Mouse (Mus musculus): ENCODE results near the gene Tbc1d2. TPM values are rescaled to one million over a fixed set of nuclear protein-coding genes. Genes with fewer than 3 reads are reported as not detected.

Gene Tbc1d2
- total RNA-seq (2014; rRNA removed): 0.85 and 1.9 TPM in 2 replicates
- polyA plus RNA-seq (2015; fragmentation: Nextera tagmentation; extraction: Ambion mirVana): 0.52 and 0.55 TPM in 2 replicates

GRCm38 (mm10) chr4:46650086-46650753 lies at the start of gene Tbc1d2:
Tbc1d2 (minus strand) TSS chr4:46650209.
- no peaks in the 10 kb centered on the region for H3K4me1 ChIP-seq (ENCODE audit: insufficient read depth, low read length)
- peak; percentile 91 for DNase-seq (ENCODE audit: low spot score)
- peak within 1 kb of the TSS; percentile 37 for H3K9ac ChIP-seq (replicated peaks; ENCODE audit: low read length, poor library complexity, severe bottlenecking)
- under 1% methylated on average over 68 of the region's 69 CpGs for WGBS
- peak within 1 kb of the TSS; percentile 62; the same call in 1 of the 2 replicates for H3K27ac ChIP-seq (ENCODE audit: low read depth, low read length)
- ATAC-seq (ENCODE audit: low FRiP score): peak; percentile 95
- peak within 1 kb of the TSS; percentile 95 for H3K4me2 ChIP-seq (ENCODE audit: low read depth, low read length, poor library complexity, severe bottlenecking)
- H3K9me3 ChIP-seq (ENCODE audit: low read length): no peaks in the 10 kb centered on the region
- peaks cover 40% of the 10 kb centered on the region; the same call in 1 of the 2 replicates for H3K27me3 ChIP-seq (ENCODE audit: insufficient read depth, low read length)
- TF ChIP-seq CTCF (IDR thresholded peaks at IDR 0.05): peak; percentile 50
- no peaks in the 10 kb centered on the region for H3K36me3 ChIP-seq (ENCODE audit: insufficient read depth, low read length)
- peak within 1 kb of the TSS; percentile 73 for H3K4me3 ChIP-seq (ENCODE audit: low read depth, low read length)

- 67% methylated on average over 6 of the region's 6 CpGs for WGBS
- TF ChIP-seq CTCF (IDR thresholded peaks at IDR 0.05): no peak
- H3K9ac ChIP-seq (replicated peaks; ENCODE audit: low read length, poor library complexity, severe bottlenecking): no peak overlapping the region
- ATAC-seq (ENCODE audit: low FRiP score): no peak
- no peaks in the 10 kb centered on the region for H3K27me3 ChIP-seq (ENCODE audit: insufficient read depth, low read length)
- no peak overlapping the region for H3K27ac ChIP-seq (ENCODE audit: low read depth, low read length)
- DNase-seq (ENCODE audit: low spot score): no peak
- no peaks in the 10 kb centered on the region for H3K9me3 ChIP-seq (ENCODE audit: low read length)
- H3K4me1 ChIP-seq (ENCODE audit: insufficient read depth, low read length): no peaks in the 10 kb centered on the region
- H3K4me2 ChIP-seq (ENCODE audit: low read depth, low read length, poor library complexity, severe bottlenecking): no peak overlapping the region
- peaks cover 5% of the 10 kb centered on the region; the same call in 1 of the 2 replicates for H3K36me3 ChIP-seq (ENCODE audit: insufficient read depth, low read length)
- no peak overlapping the region for H3K4me3 ChIP-seq (ENCODE audit: low read depth, low read length)
These were observed 46.5 kb upstream of the Tbc1d2 start for GRCm38 (mm10) chr4:46696467-46696866.

DNA sequence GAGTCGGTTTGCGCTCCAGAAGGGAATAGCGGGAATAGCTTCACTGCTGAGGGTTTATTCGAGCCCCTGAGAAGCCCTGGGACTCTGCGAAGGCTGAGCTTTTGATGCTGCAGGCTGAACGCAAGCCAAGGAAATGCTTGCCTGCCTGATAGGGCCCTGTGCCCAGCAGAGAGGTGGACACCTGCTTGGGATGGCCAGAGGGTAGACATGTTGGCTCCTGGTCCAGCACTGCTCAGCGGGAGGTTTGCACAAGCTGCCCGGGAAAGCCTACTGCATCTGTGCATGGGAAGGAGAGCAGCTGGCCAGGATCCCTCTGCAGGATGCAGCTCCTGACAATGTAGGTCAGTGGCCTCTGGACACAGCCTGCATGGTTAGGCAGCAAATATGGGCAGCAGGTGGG lies 40.6 kb upstream of the Tbc1d2 start:
- Histone ChIP-seq H3K4me1 (ENCODE audit: insufficient read depth, low read length) (no peaks in the 10 kb centered on the region), H3K27me3 (ENCODE audit: insufficient read depth, low read length) (no peaks in the 10 kb centered on the region), H3K27ac (ENCODE audit: low read depth, low read length) (no peak overlapping the region), H3K9ac (replicated peaks; ENCODE audit: low read length, poor library complexity, severe bottlenecking) (no peak overlapping the region), H3K4me3 (ENCODE audit: low read depth, low read length) (no peak overlapping the region), H3K9me3 (ENCODE audit: low read length) (no peaks in the 10 kb centered on the region), H3K36me3 (ENCODE audit: insufficient read depth, low read length) (peaks cover under 1% of the 10 kb centered on the region; the same call in 1 of the 2 replicates), H3K4me2 (ENCODE audit: low read depth, low read length, poor library complexity, severe bottlenecking) (no peak overlapping the region)
- peak; percentile 42 for DNase-seq (ENCODE audit: low spot score)
- TF ChIP-seq CTCF (IDR thresholded peaks at IDR 0.05): no peak
- 70% methylated on average over 8 of the region's 8 CpGs for WGBS
- ATAC-seq (ENCODE audit: low FRiP score): no peak

- no peak for ATAC-seq (ENCODE audit: low FRiP score)
- Histone ChIP-seq H3K4me1 (ENCODE audit: insufficient read depth, low read length) (no peaks in the 10 kb centered on the region), H3K4me2 (ENCODE audit: low read depth, low read length, poor library complexity, severe bottlenecking) (no peak overlapping the region), H3K36me3 (ENCODE audit: insufficient read depth, low read length) (no peaks in the 10 kb centered on the region), H3K27ac (ENCODE audit: low read depth, low read length) (no peak overlapping the region), H3K9ac (replicated peaks; ENCODE audit: low read length, poor library complexity, severe bottlenecking) (no peak overlapping the region), H3K27me3 (ENCODE audit: insufficient read depth, low read length) (no peaks in the 10 kb centered on the region), H3K4me3 (ENCODE audit: low read depth, low read length) (no peak overlapping the region), H3K9me3 (ENCODE audit: low read length) (no peaks in the 10 kb centered on the region)
- no peak for TF ChIP-seq CTCF (IDR thresholded peaks at IDR 0.05)
- no peak for DNase-seq (ENCODE audit: low spot score)
- 71% methylated on average over 8 of the region's 8 CpGs for WGBS
These were observed 40.0 kb upstream of the Tbc1d2 start for GRCm38 (mm10) chr4:46690023-46690420.

DNA sequence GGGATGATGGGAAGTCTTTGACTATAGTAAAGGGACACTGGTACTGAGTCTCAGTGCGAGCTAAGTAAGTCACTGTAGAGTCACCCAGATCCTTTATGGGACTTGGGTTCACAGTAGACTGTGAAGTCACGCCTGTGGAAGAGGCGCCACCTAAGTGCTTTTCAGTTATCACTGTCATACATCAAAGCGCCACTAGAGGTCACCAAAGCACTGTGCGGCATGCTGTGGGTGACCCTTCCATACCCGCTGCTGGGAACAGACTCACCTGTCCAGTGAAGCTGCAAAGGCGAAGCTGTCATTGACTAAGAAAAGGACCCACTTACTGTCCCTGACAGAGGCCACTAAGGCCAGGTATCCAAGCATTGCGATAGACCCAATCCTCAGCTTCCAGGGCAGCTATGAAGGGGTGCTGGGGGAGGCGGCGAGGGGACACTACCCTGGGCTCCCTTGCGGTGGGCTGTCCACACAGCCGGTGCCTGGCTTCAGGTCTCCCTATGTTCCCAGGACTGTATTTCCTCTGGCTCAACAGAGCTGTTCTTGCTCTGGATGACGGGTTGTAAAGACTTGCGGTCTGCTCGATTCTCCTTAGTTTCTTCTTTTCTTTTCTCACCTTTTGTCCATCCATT lies 39.5 kb upstream of the Tbc1d2 start:
- Histone ChIP-seq H3K9me3 (ENCODE audit: low read length) (no peaks in the 10 kb centered on the region), H3K27me3 (ENCODE audit: insufficient read depth, low read length) (no peaks in the 10 kb centered on the region), H3K4me1 (ENCODE audit: insufficient read depth, low read length) (no peaks in the 10 kb centered on the region), H3K4me3 (ENCODE audit: low read depth, low read length) (no peak overlapping the region), H3K36me3 (ENCODE audit: insufficient read depth, low read length) (no peaks in the 10 kb centered on the region), H3K4me2 (ENCODE audit: low read depth, low read length, poor library complexity, severe bottlenecking) (no peak overlapping the region), H3K9ac (replicated peaks; ENCODE audit: low read length, poor library complexity, severe bottlenecking) (no peak overlapping the region), H3K27ac (ENCODE audit: low read depth, low read length) (no peak overlapping the region)
- peak; percentile 99 for TF ChIP-seq CTCF (IDR thresholded peaks at IDR 0.05)
- WGBS: 44% methylated on average over 15 of the region's 15 CpGs
- DNase-seq (ENCODE audit: low spot score): peak; percentile 85
- ATAC-seq (ENCODE audit: low FRiP score): peak; percentile 44; the same call in 1 of the 2 replicates

DNA sequence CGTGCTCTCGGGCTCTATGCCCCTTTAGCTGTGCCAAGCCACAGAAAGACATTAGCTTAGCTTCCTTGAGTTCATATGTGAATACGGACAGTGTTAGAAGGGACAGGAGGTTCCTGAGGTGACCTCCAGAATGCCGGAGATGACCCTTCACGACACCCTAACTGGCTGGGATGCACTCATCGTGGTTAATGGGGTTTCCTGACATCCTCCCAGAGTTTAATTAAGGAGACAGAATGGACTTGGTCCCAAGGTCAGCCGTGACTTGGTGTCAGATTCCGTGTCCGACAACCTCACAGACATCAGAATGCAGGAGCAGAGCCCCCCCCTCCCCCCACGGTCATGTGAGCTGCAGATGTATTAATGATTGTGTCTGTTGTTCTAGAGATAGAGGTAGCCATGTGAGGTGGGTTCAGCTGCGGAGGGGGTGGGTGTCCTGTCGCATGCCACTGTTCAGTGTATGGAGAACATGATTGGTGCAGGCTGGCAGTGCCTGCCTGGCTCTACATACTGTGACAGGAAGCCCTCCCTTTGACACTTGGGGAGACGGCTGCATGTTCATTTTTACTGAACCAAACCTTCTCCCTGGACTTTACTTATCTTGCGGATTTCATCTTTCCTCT lies 38.3 kb upstream of the Tbc1d2 start:
- Histone ChIP-seq H3K4me3 (ENCODE audit: low read depth, low read length) (no peak overlapping the region), H3K4me2 (ENCODE audit: low read depth, low read length, poor library complexity, severe bottlenecking) (no peak overlapping the region), H3K9ac (replicated peaks; ENCODE audit: low read length, poor library complexity, severe bottlenecking) (no peak overlapping the region), H3K4me1 (ENCODE audit: insufficient read depth, low read length) (no peaks in the 10 kb centered on the region), H3K9me3 (ENCODE audit: low read length) (no peaks in the 10 kb centered on the region), H3K27me3 (ENCODE audit: insufficient read depth, low read length) (no peaks in the 10 kb centered on the region), H3K36me3 (ENCODE audit: insufficient read depth, low read length) (no peaks in the 10 kb centered on the region; the same call in 1 of the 2 replicates), H3K27ac (ENCODE audit: low read depth, low read length) (no peak overlapping the region)
- 83% methylated on average over 14 of the region's 14 CpGs for WGBS
- DNase-seq (ENCODE audit: low spot score) (no peak), ATAC-seq (ENCODE audit: low FRiP score) (no peak)
- TF ChIP-seq CTCF (IDR thresholded peaks at IDR 0.05): no peak

Measured in midbrain, postnatal 0 days (tissue).